Mouse (Mus musculus) macrophage (primary cell): ENCODE measurements around the gene Dnajc5g. TPM values are rescaled to one million over a fixed set of nuclear protein-coding genes. Genes with fewer than 3 reads are reported as not detected.

Experiments used
- H3K27ac ChIP-seq: fragments of 350-480 bp; formaldehyde crosslinking; 2 replicates; pipeline ENCODE4 v1.9.0; 2021
- H3K36me3 ChIP-seq: fragments of 350-480 bp; formaldehyde crosslinking; 2 replicates; pipeline ENCODE4 v1.9.0; 2021; ENCODE audit errors: inconsistent target
- H3K4me3 ChIP-seq: fragments of 350-480 bp; formaldehyde crosslinking; 2 replicates; pipeline ENCODE4 v1.9.0; 2021; ENCODE audit errors: inconsistent target
- H3K79me2 ChIP-seq: fragments of 350-480 bp; formaldehyde crosslinking; 2 replicates; pipeline ENCODE4 v1.9.0; 2021; ENCODE audit errors: inconsistent target
- WGBS: methylation state at CpG from one replicate; pipeline ENCODE4 v1.1.7; 2026; ENCODE audit warnings: inconsistent platforms; ENCODE audit not compliant: missing documents; 5-methylcytosine and 5-hydroxymethylcytosine counted together
- polyA plus RNA-seq: library from polyadenylated mRNA; stranded (reverse); fragments of 250-400 nt; gene quantifications from 3 replicates; pipeline ENCODE4 v1.2.4, GENCODE M21; 2018; ENCODE audit warnings: inconsistent platforms
- total RNA-seq, 78 experiments: library from RNA; depleted of rRNA; stranded (reverse); fragments of 250-400 nt; gene quantifications; 1 replicate in 9 of 78; 2 replicates in 24 of 78; 3 replicates in 43 of 78; 4 replicates in 2 of 78; pipeline ENCODE4 v1.2.4; 2018; ENCODE audit warnings: inconsistent platforms in 56 of 78

Gene Dnajc5g
- total RNA-seq (2018; cell fraction: chromatin; rRNA removed) = not detected
- total RNA-seq (2018; cell fraction: cytosol; rRNA removed) = not detected
- total RNA-seq (2018; cell fraction: nucleus; rRNA removed) = not detected
- not detected in 3 replicates for polyA plus RNA-seq

- H3K36me3 ChIP-seq = no peaks in the 10 kb centered on the region
- WGBS = 52% methylated on average over 9 of the region's 9 CpGs
- no peak within 1 kb of the TSS for H3K27ac ChIP-seq
- H3K4me3 ChIP-seq = no peak within 1 kb of the TSS
- no peaks in the 10 kb centered on the region for H3K79me2 ChIP-seq
Measured at GRCm38 (mm10) chr5:31105814-31106335, at the start of gene Dnajc5g. Dnajc5g (plus strand) TSS chr5:31106285.

- H3K27ac ChIP-seq = no peak overlapping the region
- no peak overlapping the region for H3K4me3 ChIP-seq
- peaks cover 49% of the 10 kb centered on the region for H3K36me3 ChIP-seq
- H3K79me2 ChIP-seq = no peaks in the 10 kb centered on the region
- 97% methylated on average over 3 of the region's 3 CpGs for whole genome bisulfite sequencing
Measured at GRCm38 (mm10) chr5:31069810-31070209, 36.3 kb upstream of the Dnajc5g start.

- Histone ChIP-seq H3K4me3 (no peak overlapping the region), H3K36me3 (peaks cover 49% of the 10 kb centered on the region), H3K79me2 (no peaks in the 10 kb centered on the region), H3K27ac (no peak overlapping the region)
- WGBS = 100% methylated on average over 2 of the region's 2 CpGs
Measured at GRCm38 (mm10) chr5:31071059-31071458, 35.0 kb upstream of the Dnajc5g start.

- peaks cover 43% of the 10 kb centered on the region for H3K36me3 ChIP-seq
- H3K27ac ChIP-seq = no peak overlapping the region
- WGBS = 96% methylated on average over 9 of the region's 11 CpGs
- no peaks in the 10 kb centered on the region for H3K79me2 ChIP-seq
- no peak overlapping the region for H3K4me3 ChIP-seq
Measured at GRCm38 (mm10) chr5:31071821-31072220, 34.3 kb upstream of the Dnajc5g start.

- no peak overlapping the region for H3K27ac ChIP-seq
- H3K79me2 ChIP-seq = no peaks in the 10 kb centered on the region
- 95% methylated on average over 12 of the region's 12 CpGs for WGBS
- H3K4me3 ChIP-seq = no peak overlapping the region
- H3K36me3 ChIP-seq = peaks cover 36% of the 10 kb centered on the region; the same call in 1 of the 2 replicates
Measured at GRCm38 (mm10) chr5:31073176-31073575, 32.9 kb upstream of the Dnajc5g start.

GRCm38 (mm10) chr5:31076346-31076745, 29.7 kb upstream of the Dnajc5g start:
- H3K79me2 ChIP-seq = no peaks in the 10 kb centered on the region
- no peak overlapping the region for H3K4me3 ChIP-seq
- peaks cover 19% of the 10 kb centered on the region; the same call in 1 of the 2 replicates for H3K36me3 ChIP-seq
- WGBS = 89% methylated on average over 13 of the region's 13 CpGs
- no peak overlapping the region for H3K27ac ChIP-seq

GRCm38 (mm10) chr5:31080059-31080794, 25.9 kb upstream of the Dnajc5g start:
- 89% methylated on average over 13 of the region's 13 CpGs for WGBS
- no peak overlapping the region for H3K4me3 ChIP-seq
- H3K27ac ChIP-seq = no peak overlapping the region
- no peaks in the 10 kb centered on the region for H3K36me3 ChIP-seq
- no peaks in the 10 kb centered on the region for H3K79me2 ChIP-seq

GRCm38 (mm10) chr5:31080795-31081164, 25.3 kb upstream of the Dnajc5g start:
- WGBS = 93% methylated on average over 3 of the region's 3 CpGs
- H3K79me2 ChIP-seq = no peaks in the 10 kb centered on the region

GRCm38 (mm10) chr5:31081386-31081785, 24.7 kb upstream of the Dnajc5g start:
- Histone ChIP-seq H3K36me3 (no peaks in the 10 kb centered on the region), H3K4me3 (no peak overlapping the region), H3K27ac (no peak overlapping the region), H3K79me2 (no peaks in the 10 kb centered on the region)
- WGBS = 90% methylated on average over 3 of the region's 3 CpGs

More at GRCm38 (mm10) chr5:31080795-31081164, 25.3 kb upstream of the Dnajc5g start:
- Histone ChIP-seq H3K36me3 (no peaks in the 10 kb centered on the region), H3K27ac (no peak overlapping the region), H3K4me3 (no peak overlapping the region)

GRCm38 (mm10) chr5:31082355-31082754, 23.7 kb upstream of the Dnajc5g start:
- Histone ChIP-seq H3K4me3 (no peak overlapping the region), H3K27ac (no peak overlapping the region), H3K36me3 (no peaks in the 10 kb centered on the region), H3K79me2 (no peaks in the 10 kb centered on the region)
- WGBS = 19% methylated on average over 5 of the region's 5 CpGs

GRCm38 (mm10) chr5:31082935-31083625, 23.0 kb upstream of the Dnajc5g start:
- H3K4me3 ChIP-seq = no peak overlapping the region

GRCm38 (mm10) chr5:31083949-31084348, 22.1 kb upstream of the Dnajc5g start:
- H3K79me2 ChIP-seq = no peaks in the 10 kb centered on the region
- no peaks in the 10 kb centered on the region for H3K36me3 ChIP-seq
- 86% methylated on average over 8 of the region's 8 CpGs for WGBS
- H3K27ac ChIP-seq = no peak overlapping the region
- H3K4me3 ChIP-seq = no peak overlapping the region

More at GRCm38 (mm10) chr5:31082935-31083625, 23.0 kb upstream of the Dnajc5g start:
- H3K79me2 ChIP-seq = no peaks in the 10 kb centered on the region
- H3K36me3 ChIP-seq = no peaks in the 10 kb centered on the region
- H3K27ac ChIP-seq = no peak overlapping the region
- 38% methylated on average over 12 of the region's 12 CpGs for whole genome bisulfite sequencing

GRCm38 (mm10) chr5:31086606-31087005, 19.5 kb upstream of the Dnajc5g start:
- Histone ChIP-seq H3K27ac (no peak overlapping the region), H3K36me3 (no peaks in the 10 kb centered on the region), H3K79me2 (no peaks in the 10 kb centered on the region), H3K4me3 (no peak overlapping the region)
- whole genome bisulfite sequencing = 71% methylated on average over 7 of the region's 7 CpGs

GRCm38 (mm10) chr5:31087131-31087530, 19.0 kb upstream of the Dnajc5g start:
- no peaks in the 10 kb centered on the region for H3K36me3 ChIP-seq
- no peak overlapping the region for H3K27ac ChIP-seq
- no peaks in the 10 kb centered on the region for H3K79me2 ChIP-seq
- H3K4me3 ChIP-seq = no peak overlapping the region
- WGBS = 72% methylated on average over 2 of the region's 2 CpGs
